Mouse (Mus musculus) forebrain, embryonic 15.5 days (tissue): ENCODE measurements at regions not wholly inside any gene's neighbourhood (a gene's known extent, or its start where the extent isn't known, plus 50 kb on each side); places are given as distances from the start of the nearest gene placed in this dataset.

Experiments used
- ATAC-seq: fragments of 200-750 bp; cut with Nextera tagmentation; replicated peaks from 2 replicates; pipeline ENCODE4 v1.8.0; 2017; ENCODE audit warnings: mild to moderate bottlenecking, moderate TSS enrichment, moderate library complexity
- H3K27ac ChIP-seq: fragments of 300-500 bp; sonication (generic); replicated peaks from 2 replicates; pipeline ENCODE4 v1.5.1; 2015; ENCODE audit warnings: mild to moderate bottlenecking, inconsistent platforms
- H3K27me3 ChIP-seq: fragments of 300-500 bp; sonication (generic); 2 replicates; pipeline ENCODE4 v1.6.1; 2015; ENCODE audit warnings: inconsistent platforms
- H3K36me3 ChIP-seq: fragments of 300-500 bp; sonication (generic); 2 replicates; pipeline ENCODE4 v1.6.1; 2015; ENCODE audit warnings: mild to moderate bottlenecking, inconsistent platforms
- H3K4me1 ChIP-seq: fragments of 300-500 bp; sonication (generic); 2 replicates; pipeline ENCODE4 v1.6.1; 2015; ENCODE audit warnings: inconsistent platforms
- H3K4me2 ChIP-seq: fragments of 300-500 bp; sonication (generic); replicated peaks from 2 replicates; pipeline ENCODE4 v1.6.1; 2015; ENCODE audit warnings: mild to moderate bottlenecking, inconsistent platforms
- H3K4me3 ChIP-seq: fragments of 300-500 bp; sonication (generic); 2 replicates; pipeline ENCODE4 v1.5.1; 2015; ENCODE audit warnings: mild to moderate bottlenecking, inconsistent platforms
- H3K9ac ChIP-seq: fragments of 300-500 bp; sonication (generic); replicated peaks from 2 replicates; pipeline ENCODE4 v1.6.1; 2015; ENCODE audit warnings: mild to moderate bottlenecking, inconsistent platforms
- H3K9me3 ChIP-seq: fragments of 300-500 bp; sonication (generic); 2 replicates; pipeline ENCODE4 v1.6.1; 2016; ENCODE audit warnings: inconsistent platforms
- WGBS: fragments of 180-500 bp; shearing (Covaris S2); methylation state at CpG from one replicate; pipeline ENCODE4 v1.1.7; 2015; ENCODE audit warnings: mixed read lengths; 5-methylcytosine and 5-hydroxymethylcytosine counted together

- Histone ChIP-seq H3K27ac (no peak overlapping the region), H3K4me2 (no peak overlapping the region), H3K9ac (no peak overlapping the region), H3K36me3 (no peaks in the 10 kb centered on the region), H3K9me3 (no peaks in the 10 kb centered on the region), H3K27me3 (no peaks in the 10 kb centered on the region), H3K4me1 (no peaks in the 10 kb centered on the region), H3K4me3 (no peak overlapping the region)
- ATAC-seq: no peak
- WGBS: 67% methylated on average over 1 of the region's 1 CpGs
Measured at GRCm38 (mm10) chr1:106086687-106087086, 84.9 kb upstream of the Phlpp1 start.

DNA sequence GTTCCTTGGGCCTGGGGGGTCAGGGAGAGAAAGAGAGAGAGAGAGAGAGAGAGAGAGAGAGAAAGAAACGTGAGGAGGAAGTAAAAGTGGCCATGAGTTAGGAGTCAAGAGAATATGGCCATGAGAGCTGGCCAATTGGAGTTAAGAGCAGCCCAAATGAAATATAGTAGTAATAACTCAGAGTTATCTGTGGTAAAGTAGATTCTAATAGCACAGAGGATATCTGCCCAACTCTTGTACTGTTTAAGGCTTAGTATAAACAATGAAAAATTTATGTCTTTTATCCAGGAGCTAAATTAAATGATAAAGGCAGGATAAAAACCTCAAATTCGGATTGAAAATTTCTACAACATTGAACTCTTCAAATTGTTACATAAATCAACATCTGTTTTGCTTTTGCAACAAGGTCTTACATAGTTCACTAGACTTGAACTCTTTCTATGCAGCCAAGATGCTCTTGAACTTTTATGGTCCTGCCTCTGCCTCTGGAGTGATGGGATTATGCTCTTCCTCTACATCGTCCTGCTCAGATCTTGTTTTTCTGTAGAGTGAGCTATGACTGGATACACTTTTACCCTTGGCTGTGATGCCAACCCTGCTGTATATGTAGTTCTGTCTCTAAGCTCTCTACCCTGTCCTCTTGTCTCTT lies 78.5 kb upstream of the Phlpp1 start:
- ATAC-seq: no peak
- WGBS: 76% methylated on average over 3 of the region's 3 CpGs
- no peaks in the 10 kb centered on the region for H3K27me3 ChIP-seq
- no peak overlapping the region for H3K4me2 ChIP-seq
- H3K4me3 ChIP-seq: no peak overlapping the region
- H3K27ac ChIP-seq: no peak overlapping the region
- no peak overlapping the region for H3K9ac ChIP-seq
- no peaks in the 10 kb centered on the region for H3K9me3 ChIP-seq
- no peaks in the 10 kb centered on the region for H3K36me3 ChIP-seq
- peaks cover 5% of the 10 kb centered on the region; the same call in 1 of the 2 replicates for H3K4me1 ChIP-seq

- H3K9ac ChIP-seq: no peak overlapping the region
- no peak overlapping the region for H3K27ac ChIP-seq
- ATAC-seq: no peak
- no peaks in the 10 kb centered on the region for H3K9me3 ChIP-seq
- peaks cover 5% of the 10 kb centered on the region; the same call in 1 of the 2 replicates for H3K4me1 ChIP-seq
- H3K4me2 ChIP-seq: no peak overlapping the region
- H3K36me3 ChIP-seq: no peaks in the 10 kb centered on the region
- H3K27me3 ChIP-seq: no peaks in the 10 kb centered on the region
- WGBS: 85% methylated on average over 4 of the region's 4 CpGs
- H3K4me3 ChIP-seq: no peak overlapping the region
Measured at GRCm38 (mm10) chr1:106093813-106094212, 77.7 kb upstream of the Phlpp1 start.

GRCm38 (mm10) chr1:106096324-106096723 lies 75.2 kb upstream of the Phlpp1 start:
- peaks cover 5% of the 10 kb centered on the region; the same call in 1 of the 2 replicates for H3K4me1 ChIP-seq
- ATAC-seq: peak; percentile 68
- WGBS: 33% methylated on average over 4 of the region's 4 CpGs
- H3K9ac ChIP-seq: no peak overlapping the region
- no peaks in the 10 kb centered on the region for H3K36me3 ChIP-seq
- H3K4me3 ChIP-seq: no peak overlapping the region
- H3K4me2 ChIP-seq: no peak overlapping the region
- H3K27me3 ChIP-seq: no peaks in the 10 kb centered on the region
- H3K27ac ChIP-seq: peak overlapping the region; percentile 12; the same call in 1 of the 2 replicates
- no peaks in the 10 kb centered on the region for H3K9me3 ChIP-seq

- Histone ChIP-seq H3K36me3 (no peaks in the 10 kb centered on the region), H3K27ac (no peak overlapping the region), H3K4me2 (no peak overlapping the region), H3K9me3 (no peaks in the 10 kb centered on the region), H3K27me3 (no peaks in the 10 kb centered on the region), H3K4me3 (no peak overlapping the region), H3K9ac (no peak overlapping the region), H3K4me1 (peaks cover 5% of the 10 kb centered on the region; the same call in 1 of the 2 replicates)
- ATAC-seq: no peak
- WGBS: 93% methylated on average over 4 of the region's 4 CpGs
Measured at GRCm38 (mm10) chr1:106097177-106097576, 74.4 kb upstream of the Phlpp1 start.

DNA sequence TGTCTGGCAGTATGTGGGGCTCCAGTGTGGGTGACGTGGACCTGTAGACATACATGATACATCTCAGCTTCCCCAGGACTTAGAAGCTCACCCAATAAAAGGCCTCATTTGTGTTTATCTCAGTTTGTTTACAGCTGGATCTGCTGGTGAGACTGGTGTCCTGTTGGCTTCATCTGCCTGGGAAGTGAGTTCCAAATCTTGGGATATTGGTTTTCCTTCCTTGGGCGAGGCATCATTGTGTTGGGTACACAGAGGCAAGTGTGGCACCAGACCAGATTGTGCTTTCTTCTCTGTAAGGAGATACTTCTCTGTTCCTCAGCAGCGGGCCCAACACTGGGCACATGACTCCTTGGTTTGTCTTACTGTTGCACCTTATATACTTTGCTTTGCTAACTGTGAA lies 70.9 kb upstream of the Phlpp1 start:
- Histone ChIP-seq H3K4me3 (no peak overlapping the region), H3K27me3 (no peaks in the 10 kb centered on the region), H3K9me3 (no peaks in the 10 kb centered on the region), H3K27ac (no peak overlapping the region), H3K9ac (no peak overlapping the region), H3K4me2 (no peak overlapping the region), H3K36me3 (no peaks in the 10 kb centered on the region), H3K4me1 (peaks cover 5% of the 10 kb centered on the region; the same call in 1 of the 2 replicates)
- no peak for ATAC-seq
- 92% methylated on average over 3 of the region's 3 CpGs for WGBS

DNA sequence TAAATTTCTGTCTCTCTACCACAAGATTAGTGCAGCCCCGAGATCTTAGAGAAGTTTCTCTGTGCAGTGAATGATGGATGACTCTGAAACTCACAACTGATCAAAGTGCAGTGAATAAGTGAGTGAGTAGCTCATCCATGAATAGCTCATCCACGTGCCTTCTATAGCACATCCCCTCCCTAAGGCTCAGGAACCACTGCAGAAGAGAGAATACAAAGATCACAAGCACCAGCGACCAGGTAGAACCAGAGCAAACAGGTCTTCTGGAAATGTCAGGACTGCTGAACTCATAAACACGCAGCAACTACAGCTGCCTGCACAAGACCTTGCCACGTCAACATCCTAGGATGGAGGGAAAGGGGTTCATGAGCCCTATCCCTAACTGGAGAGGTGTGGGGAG lies 69.0 kb upstream of the Phlpp1 start:
- Histone ChIP-seq H3K4me1 (no peaks in the 10 kb centered on the region), H3K4me3 (no peak overlapping the region), H3K27ac (no peak overlapping the region), H3K36me3 (no peaks in the 10 kb centered on the region), H3K27me3 (no peaks in the 10 kb centered on the region), H3K9me3 (no peaks in the 10 kb centered on the region), H3K9ac (no peak overlapping the region), H3K4me2 (no peak overlapping the region)
- 87% methylated on average over 5 of the region's 5 CpGs for WGBS
- ATAC-seq: no peak

DNA sequence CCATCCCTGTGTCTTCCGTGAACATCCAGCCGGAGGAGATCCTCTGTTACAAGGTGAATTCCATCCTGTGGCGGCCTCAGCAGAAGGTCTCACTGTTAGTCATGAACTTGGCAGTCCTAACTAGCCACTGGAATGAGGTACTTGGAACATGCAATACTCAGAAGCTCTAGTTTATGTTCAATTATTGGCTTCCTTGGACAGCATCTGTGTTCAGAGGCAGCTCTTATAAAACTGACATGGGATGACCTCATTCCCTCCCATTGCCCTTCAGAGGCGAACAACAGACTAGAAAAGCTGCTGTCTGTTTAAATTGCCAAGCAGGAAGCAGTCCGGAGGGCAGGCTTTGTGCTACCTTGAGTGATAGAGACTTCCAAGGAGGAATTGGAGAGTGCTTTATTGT lies 62.5 kb upstream of the Phlpp1 start:
- 78% methylated on average over 5 of the region's 5 CpGs for WGBS
- no peak for ATAC-seq

More for the DNA sequence above, 62.5 kb upstream of the Phlpp1 start:
- Histone ChIP-seq H3K27ac (no peak overlapping the region), H3K9me3 (no peaks in the 10 kb centered on the region), H3K36me3 (no peaks in the 10 kb centered on the region), H3K27me3 (no peaks in the 10 kb centered on the region), H3K4me3 (no peak overlapping the region), H3K4me2 (no peak overlapping the region), H3K4me1 (no peaks in the 10 kb centered on the region), H3K9ac (no peak overlapping the region)
